Mouse (Mus musculus) effector memory CD4-positive, alpha-beta T cell, adult 7 months (primary cell): ENCODE measurements around the gene Myef2. TPM values are rescaled to one million over a fixed set of nuclear protein-coding genes. Genes with fewer than 3 reads are reported as not detected.

ENCODE experiments used
- polyA plus RNA-seq: library from polyadenylated mRNA; unstranded; fragments of 100-300 nt; shearing (Covaris generic); gene quantifications from one replicate; pipeline ENCODE4 v1.2.1, GENCODE M21; 2017

Myef2 gene
- polyA plus RNA-seq: 16.9 TPM

DNA sequence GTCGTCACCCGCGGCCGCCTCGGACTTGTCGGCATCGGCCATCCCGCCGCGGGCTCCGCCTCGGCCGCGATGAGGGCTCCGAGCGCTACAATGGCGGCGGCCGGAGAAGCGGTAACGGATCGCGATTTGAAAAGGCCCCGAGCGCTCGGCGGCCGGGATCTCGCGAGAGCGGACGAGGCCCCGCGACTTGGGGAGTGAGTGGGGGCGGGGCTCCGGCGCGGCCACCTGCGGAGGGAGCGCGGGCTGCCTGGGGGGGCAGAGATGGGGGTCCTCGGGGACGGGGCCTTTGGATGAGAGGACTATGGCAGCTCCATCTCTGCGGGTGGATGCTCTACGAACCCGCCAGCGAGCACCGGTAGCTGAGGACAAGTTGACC is at the start of gene Myef2:
Gene Myef2, minus strand, starts transcription at position 185 of the 376 bp plus-strand sequence.

DNA sequence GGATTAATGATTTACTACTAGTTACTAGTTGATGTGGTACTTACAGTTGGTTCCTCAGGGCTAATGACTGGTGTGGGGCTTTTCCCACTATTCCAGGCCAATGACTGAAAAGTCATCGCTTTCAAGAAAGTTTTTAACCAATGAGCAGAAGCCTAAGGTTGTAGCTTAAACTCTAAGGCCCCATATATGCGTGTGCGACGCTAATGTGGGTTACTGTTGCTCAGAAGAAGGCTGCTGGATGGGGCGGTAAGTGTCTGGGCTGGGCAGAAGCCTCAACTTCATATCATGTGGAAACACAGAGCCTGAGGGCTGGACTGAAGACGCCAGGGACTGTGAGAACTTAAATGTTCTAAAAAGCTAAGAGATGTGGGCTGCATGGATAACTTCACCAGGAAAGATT is 28.9 kb upstream of the Myef2 start, which contains the start of gene Slc12a1:
Gene Slc12a1, plus strand, starts transcription at position 118 of the 400 bp plus-strand sequence.

DNA sequence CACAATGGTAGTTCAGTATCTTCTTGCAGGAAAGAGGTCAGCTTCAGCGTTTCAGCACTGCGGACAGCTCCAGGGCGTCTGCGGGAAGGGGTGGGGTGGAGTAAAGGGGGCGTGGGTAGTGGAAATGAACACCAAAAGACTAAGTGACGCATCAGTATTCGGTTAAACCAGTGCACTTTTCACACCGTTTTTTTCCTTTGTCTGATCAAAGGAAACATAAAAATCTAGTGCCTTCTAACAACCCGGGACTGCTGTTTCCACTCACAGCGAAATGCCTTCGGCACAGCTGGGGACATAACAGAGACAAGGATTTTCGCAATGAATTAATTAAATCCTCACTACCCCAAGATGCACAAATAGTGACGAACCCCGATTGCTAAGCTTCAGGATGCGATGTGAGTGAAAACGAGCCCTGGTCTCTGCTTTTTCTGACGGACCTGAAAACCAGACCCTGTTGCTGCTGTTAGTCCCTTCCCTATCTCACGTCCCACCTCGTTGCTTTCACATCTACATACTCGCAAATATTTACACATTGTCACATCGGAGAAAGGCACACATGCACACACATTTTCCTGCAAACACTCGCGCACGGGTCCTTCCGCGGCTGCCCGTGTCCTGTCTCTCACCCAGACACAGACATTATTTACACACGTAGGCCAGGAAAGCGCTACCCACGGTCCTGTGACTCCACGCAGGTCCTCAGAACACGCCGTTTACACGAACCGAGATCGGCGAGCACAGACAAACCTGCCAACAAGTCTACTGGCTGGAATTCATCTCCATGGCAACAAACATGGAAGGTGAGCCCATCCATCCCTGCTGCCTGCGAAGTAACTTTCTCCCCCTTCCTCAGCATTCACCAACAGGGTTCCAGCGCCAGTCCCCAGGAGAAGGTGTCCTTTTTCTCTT is 12.7 kb upstream of the Myef2 start, which contains the start of gene Ctxn2:
Gene Ctxn2, plus strand, starts transcription at position 790 of the 909 bp plus-strand sequence.

DNA sequence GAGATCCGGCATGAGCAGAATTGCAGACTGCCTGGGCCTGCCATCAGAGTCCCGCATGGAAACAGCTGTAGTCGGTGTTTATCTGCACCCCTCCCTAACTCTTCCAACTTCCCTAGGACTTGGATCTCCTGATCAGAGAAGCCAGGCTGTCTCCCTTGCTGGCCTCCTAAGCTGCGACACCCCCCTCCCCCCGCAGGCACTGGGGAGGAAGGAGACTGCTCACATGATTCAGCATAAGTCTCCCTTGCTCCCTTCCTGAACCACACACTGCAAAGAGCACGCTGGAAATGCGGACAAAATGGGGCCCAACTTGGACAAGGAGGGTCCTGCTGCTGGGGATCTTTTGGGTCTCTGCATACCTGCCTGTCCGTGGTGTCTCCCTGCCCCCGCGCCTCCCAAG is 55.6 kb downstream of the Myef2 start, which contains the start of gene Slc24a5:
Gene Slc24a5, plus strand, starts transcription at position 231 of the 400 bp plus-strand sequence.

Other genes with a start within 250 kb of the Myef2 start
- gene Slc24a5, start 55.5 kb downstream of the Myef2 start, polyA plus RNA-seq: 1.8 TPM
- gene Ctxn2, start 13.0 kb upstream of the Myef2 start, polyA plus RNA-seq: not detected
- gene Slc12a1, start 28.8 kb upstream of the Myef2 start, polyA plus RNA-seq: not detected
- 41.8 TPM for gene Dut, start 123.5 kb upstream of the Myef2 start, polyA plus RNA-seq